Mouse (Mus musculus): ENCODE measurements around the gene Rai1.

- TF ChIP-seq CTCF (IDR thresholded peaks at IDR 0.05; ENCODE audit: borderline replicate concordance, insufficient read depth, low read length) (no peak), POLR2A (IDR thresholded peaks at IDR 0.05; ENCODE audit: low read depth, low read length) (no peak)
These were observed 15.9 kb upstream of the Rai1 start for GRCm38 (mm10) chr11:60088947-60089346.

Data from embryonic fibroblast, embryonic 13.5 days (primary cell).